Mouse (Mus musculus): ENCODE measurements around the gene Colq. TPM values are rescaled to one million over a fixed set of nuclear protein-coding genes. Genes with fewer than 3 reads are reported as not detected.

The Colq gene
- polyA plus RNA-seq, 1 experiment from 2014 or later: 0.25 TPM

Other genes starting within 250 kb of the Colq start
- 134 and 139 TPM in 2 replicates for gene Sh3bp5, start 155.3 kb downstream of the Colq start, polyA plus RNA-seq (2015; fragmentation: Nextera tagmentation; extraction: Ambion mirVana)
- gene Eaf1, start 96.9 kb downstream of the Colq start, polyA plus RNA-seq (2015; fragmentation: Nextera tagmentation; extraction: Ambion mirVana): 11.0 and 12.5 TPM in 2 replicates
- 49.1 and 56.3 TPM in 2 replicates for gene Mettl6, start 96.3 kb downstream of the Colq start, polyA plus RNA-seq (2015; fragmentation: Nextera tagmentation; extraction: Ambion mirVana)
- gene Gm49387, start 49.5 kb upstream of the Colq start, polyA plus RNA-seq (2015; fragmentation: Nextera tagmentation; extraction: Ambion mirVana): 0.73 TPM in 1 of 2 replicates, not detected in the other
- gene Btd, start 49.7 kb upstream of the Colq start, polyA plus RNA-seq (2015; fragmentation: Nextera tagmentation; extraction: Ambion mirVana): 16.9 and 17.8 TPM in 2 replicates
- gene Hacl1, start 49.9 kb upstream of the Colq start, polyA plus RNA-seq (2015; fragmentation: Nextera tagmentation; extraction: Ambion mirVana): 8.8 and 9.9 TPM in 2 replicates
- gene Ankrd28, start 239.3 kb upstream of the Colq start, polyA plus RNA-seq (2015; fragmentation: Nextera tagmentation; extraction: Ambion mirVana): 7.9 and 8.6 TPM in 2 replicates